Mouse (Mus musculus): Measurements from ENCODE around the gene Slc25a25. TPM values are rescaled to one million over a fixed set of nuclear protein-coding genes. Genes with fewer than 3 reads are reported as not detected.

The Slc25a25 gene
- polyA plus RNA-seq, 1 experiment from 2014 or later, result 11.1 TPM

DNA sequence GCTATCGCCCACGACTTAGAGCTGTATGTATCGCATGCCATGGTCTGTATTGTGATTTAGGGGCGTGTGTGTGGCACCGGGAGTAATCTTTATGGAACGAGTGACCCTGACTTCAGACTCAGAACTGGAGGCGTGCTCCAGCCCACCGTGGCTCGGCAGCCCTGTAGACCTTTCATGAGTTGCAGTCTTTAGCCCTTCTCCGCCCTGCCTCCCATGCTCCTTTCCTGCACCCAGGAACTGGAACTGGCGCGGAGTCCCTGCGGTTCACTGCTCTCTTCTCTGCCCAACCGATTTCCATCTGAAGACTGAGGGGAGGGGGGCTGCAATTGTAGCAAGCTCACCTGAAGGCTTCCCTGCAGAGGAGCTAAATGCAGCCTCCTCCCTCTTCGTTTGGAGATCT, 54.5 kb downstream of the Slc25a25 start:
- Histone ChIP-seq H3K4me2 (replicated peaks; ENCODE audit: low read depth) (peak overlapping the region; percentile 89), H3K9ac (ENCODE audit: low read length) (peak overlapping the region; percentile 71), H3K36me3 (ENCODE audit: control insufficient read depth, insufficient read depth, low read length) (peaks cover 3% of the 10 kb centered on the region; the same call in 1 of the 2 replicates), H3K27ac (replicated peaks) (peak overlapping the region; percentile 97), H3K27me3 (ENCODE audit: control insufficient read depth, insufficient read depth, low read length) (no peaks in the 10 kb centered on the region), H3K4me1 (replicated peaks; ENCODE audit: control insufficient read depth, insufficient read depth) (peaks cover 2% of the 10 kb centered on the region; the same call in 1 of the 2 replicates), H3K4me3 (ENCODE audit: low read depth, low read length) (peak overlapping the region; percentile 76), H3K9me3 (ENCODE audit: control insufficient read depth, low read length) (no peaks in the 10 kb centered on the region)
- no peak for ATAC-seq (ENCODE audit: low FRiP score, low TSS enrichment)
- no peak for TF ChIP-seq EP300 (optimal IDR thresholded peaks at IDR 0.05)
- TF ChIP-seq CTCF (IDR thresholded peaks at IDR 0.05; ENCODE audit: low read depth), result no peak
- WGBS, result 0% methylated on average over 15 of the region's 15 CpGs
- DNase-seq (ENCODE audit: low spot score), result peak; percentile 40

GRCm38 (mm10) chr2:32395946-32396621, 55.2 kb downstream of the Slc25a25 start:
- peak overlapping the region; percentile 97 for H3K27ac ChIP-seq (replicated peaks)
- ATAC-seq (ENCODE audit: low FRiP score, low TSS enrichment), result peak; percentile 93
- under 1% methylated on average over 59 of the region's 59 CpGs for WGBS
- no peak for TF ChIP-seq EP300 (optimal IDR thresholded peaks at IDR 0.05)
- TF ChIP-seq CTCF (IDR thresholded peaks at IDR 0.05; ENCODE audit: low read depth), result peak; percentile 25
- no peaks in the 10 kb centered on the region for H3K27me3 ChIP-seq (ENCODE audit: control insufficient read depth, insufficient read depth, low read length)
- no peaks in the 10 kb centered on the region for H3K9me3 ChIP-seq (ENCODE audit: control insufficient read depth, low read length)
- DNase-seq (ENCODE audit: low spot score), result peak; percentile 92
- H3K4me1 ChIP-seq (replicated peaks; ENCODE audit: control insufficient read depth, insufficient read depth), result peaks cover 2% of the 10 kb centered on the region; the same call in 1 of the 2 replicates
- H3K36me3 ChIP-seq (ENCODE audit: control insufficient read depth, insufficient read depth, low read length), result peaks cover 3% of the 10 kb centered on the region; the same call in 1 of the 2 replicates
- peak overlapping the region; percentile 76 for H3K4me3 ChIP-seq (ENCODE audit: low read depth, low read length)
- peak overlapping the region; percentile 71 for H3K9ac ChIP-seq (ENCODE audit: low read length)
- peak overlapping the region; percentile 89 for H3K4me2 ChIP-seq (replicated peaks; ENCODE audit: low read depth)

DNA sequence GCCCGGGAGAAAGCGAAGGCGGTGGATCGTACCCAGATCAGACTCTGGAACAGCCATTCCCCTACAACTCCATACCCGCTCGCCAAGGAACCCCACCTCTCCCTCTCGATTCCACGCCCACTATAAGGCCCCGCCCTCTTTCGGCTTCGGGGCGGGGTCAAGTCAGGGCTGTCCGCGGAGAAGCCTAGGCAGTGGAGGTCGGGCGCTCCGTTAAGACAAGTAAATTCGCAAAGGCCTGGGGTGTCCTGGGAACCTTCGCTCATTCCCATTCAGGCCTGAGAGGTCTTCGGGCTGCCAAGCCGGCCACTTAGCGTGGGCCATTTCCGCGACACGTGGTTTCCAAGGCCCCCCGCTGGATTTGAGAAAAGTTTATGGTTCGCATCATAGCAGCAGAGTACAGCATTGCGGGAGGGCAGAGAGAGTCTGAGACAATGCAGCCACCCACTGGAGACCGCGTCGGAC, 55.7 kb downstream of the Slc25a25 start, which contains the start of gene Ptges2:
Gene Ptges2 (plus strand): TSS at position 413 of the 462 bp plus-strand sequence.
- Histone ChIP-seq H3K9ac (ENCODE audit: low read length) (peak within 1 kb of the TSS; percentile 71), H3K9me3 (ENCODE audit: control insufficient read depth, low read length) (no peaks in the 10 kb centered on the region), H3K27ac (replicated peaks) (peak within 1 kb of the TSS; percentile 97), H3K36me3 (ENCODE audit: control insufficient read depth, insufficient read depth, low read length) (0 out of 2 replicates have a peak, but pooled peaks cover under 1% of the 10 kb centered on the region), H3K4me2 (replicated peaks; ENCODE audit: low read depth) (peak within 1 kb of the TSS; percentile 89), H3K4me1 (replicated peaks; ENCODE audit: control insufficient read depth, insufficient read depth) (peaks cover 2% of the 10 kb centered on the region; the same call in 1 of the 2 replicates), H3K27me3 (ENCODE audit: control insufficient read depth, insufficient read depth, low read length) (no peaks in the 10 kb centered on the region), H3K4me3 (ENCODE audit: low read depth, low read length) (peak within 1 kb of the TSS; percentile 76)
- peak; percentile 86 for ATAC-seq (ENCODE audit: low FRiP score, low TSS enrichment)
- TF ChIP-seq EP300 (optimal IDR thresholded peaks at IDR 0.05) (no peak), CTCF (IDR thresholded peaks at IDR 0.05; ENCODE audit: low read depth) (no peak)
- under 1% methylated on average over 31 of the region's 31 CpGs for WGBS
- DNase-seq (ENCODE audit: low spot score), result peak; percentile 94

- no peaks in the 10 kb centered on the region for H3K27me3 ChIP-seq (ENCODE audit: control insufficient read depth, insufficient read depth, low read length)
- no peaks in the 10 kb centered on the region for H3K9me3 ChIP-seq (ENCODE audit: control insufficient read depth, low read length)
- peak overlapping the region; percentile 97 for H3K27ac ChIP-seq (replicated peaks)
- peak overlapping the region; percentile 89 for H3K4me2 ChIP-seq (replicated peaks; ENCODE audit: low read depth)
- TF ChIP-seq CTCF (IDR thresholded peaks at IDR 0.05; ENCODE audit: low read depth) (peak; percentile 72), EP300 (optimal IDR thresholded peaks at IDR 0.05) (no peak)
- H3K36me3 ChIP-seq (ENCODE audit: control insufficient read depth, insufficient read depth, low read length), result no peaks in the 10 kb centered on the region
- H3K9ac ChIP-seq (ENCODE audit: low read length), result peak overlapping the region; percentile 71
- peak overlapping the region; percentile 76 for H3K4me3 ChIP-seq (ENCODE audit: low read depth, low read length)
- DNase-seq (ENCODE audit: low spot score) (peak; percentile 41), ATAC-seq (ENCODE audit: low FRiP score, low TSS enrichment) (no peak)
- WGBS, result 4% methylated on average over 8 of the region's 8 CpGs
- peaks cover 2% of the 10 kb centered on the region; the same call in 1 of the 2 replicates for H3K4me1 ChIP-seq (replicated peaks; ENCODE audit: control insufficient read depth, insufficient read depth)
Observed at GRCm38 (mm10) chr2:32394973-32395372, 56.3 kb downstream of the Slc25a25 start.

DNA sequence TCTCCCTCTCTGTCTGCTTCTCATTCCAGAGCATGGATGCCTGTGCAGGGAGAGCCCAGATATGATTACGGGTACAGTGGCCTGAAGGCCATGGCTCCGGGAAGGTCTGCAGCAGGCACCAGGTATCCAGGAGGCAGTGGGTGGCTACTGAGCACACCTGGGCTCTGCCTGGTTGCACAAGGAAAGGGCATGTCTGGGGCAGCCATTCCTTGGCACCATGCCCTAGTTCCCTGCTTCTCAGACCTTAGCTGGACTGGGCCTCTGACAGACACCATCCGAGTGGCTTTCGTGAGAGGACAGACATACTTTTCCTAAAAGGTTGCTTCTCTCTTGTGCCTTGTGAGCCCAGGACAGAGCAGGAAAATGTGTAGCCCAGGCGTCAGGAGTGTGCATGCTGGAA, 59.2 kb downstream of the Slc25a25 start:
- DNase-seq (ENCODE audit: low spot score) (peak; percentile 63), ATAC-seq (ENCODE audit: low FRiP score, low TSS enrichment) (no peak)
- TF ChIP-seq CTCF (IDR thresholded peaks at IDR 0.05; ENCODE audit: low read depth) (no peak), EP300 (optimal IDR thresholded peaks at IDR 0.05) (no peak)
- WGBS, result 56% methylated on average over 5 of the region's 5 CpGs
- H3K27ac ChIP-seq (replicated peaks), result no peak overlapping the region
- H3K4me2 ChIP-seq (replicated peaks; ENCODE audit: low read depth), result no peak overlapping the region
- H3K36me3 ChIP-seq (ENCODE audit: control insufficient read depth, insufficient read depth, low read length), result no peaks in the 10 kb centered on the region
- H3K4me1 ChIP-seq (replicated peaks; ENCODE audit: control insufficient read depth, insufficient read depth), result peaks cover 2% of the 10 kb centered on the region; the same call in 1 of the 2 replicates
- no peak overlapping the region for H3K4me3 ChIP-seq (ENCODE audit: low read depth, low read length)
- H3K9ac ChIP-seq (ENCODE audit: low read length), result no peak overlapping the region
- no peaks in the 10 kb centered on the region for H3K9me3 ChIP-seq (ENCODE audit: control insufficient read depth, low read length)
- H3K27me3 ChIP-seq (ENCODE audit: control insufficient read depth, insufficient read depth, low read length), result no peaks in the 10 kb centered on the region

DNA sequence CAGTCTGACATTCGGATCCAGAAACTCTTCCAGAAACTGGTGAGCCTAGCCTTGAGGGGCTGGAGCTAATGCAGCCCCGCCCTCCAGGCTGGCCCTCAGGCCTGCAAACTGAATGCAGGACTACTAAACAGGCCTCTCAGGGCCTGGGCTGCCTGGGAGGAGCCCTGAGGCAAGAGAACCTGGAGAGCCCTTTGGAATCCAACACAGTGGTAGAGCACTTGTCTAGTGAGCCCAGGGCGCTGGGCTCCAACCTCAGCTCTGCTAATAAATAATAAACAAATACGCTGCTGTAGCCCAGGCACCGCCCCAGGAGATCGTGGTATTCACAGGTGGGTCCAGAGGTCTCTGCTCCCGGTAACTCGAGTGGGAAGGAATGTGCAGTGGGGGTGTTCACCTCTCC, 60.4 kb downstream of the Slc25a25 start:
- Histone ChIP-seq H3K27me3 (ENCODE audit: control insufficient read depth, insufficient read depth, low read length) (no peaks in the 10 kb centered on the region), H3K36me3 (ENCODE audit: control insufficient read depth, insufficient read depth, low read length) (no peaks in the 10 kb centered on the region), H3K4me2 (replicated peaks; ENCODE audit: low read depth) (no peak overlapping the region), H3K4me3 (ENCODE audit: low read depth, low read length) (no peak overlapping the region), H3K9ac (ENCODE audit: low read length) (no peak overlapping the region), H3K9me3 (ENCODE audit: control insufficient read depth, low read length) (no peaks in the 10 kb centered on the region), H3K4me1 (replicated peaks; ENCODE audit: control insufficient read depth, insufficient read depth) (no peaks in the 10 kb centered on the region), H3K27ac (replicated peaks) (no peak overlapping the region)
- no peak for ATAC-seq (ENCODE audit: low FRiP score, low TSS enrichment)
- no peak for DNase-seq (ENCODE audit: low spot score)
- TF ChIP-seq EP300 (optimal IDR thresholded peaks at IDR 0.05), result no peak
- TF ChIP-seq CTCF (IDR thresholded peaks at IDR 0.05; ENCODE audit: low read depth), result no peak
- 67% methylated on average over 8 of the region's 8 CpGs for WGBS
